Mouse (Mus musculus) embryonic facial prominence, embryonic 14.5 days (tissue): ENCODE results near the gene Cage1. TPM values are rescaled to one million over a fixed set of nuclear protein-coding genes. Genes with fewer than 3 reads are reported as not detected.

Source experiments
- microRNA-seq: library from miRNA; unstranded; fragments of <30 nt; microRNA quantifications from one replicate; pipeline ENCODE4, GENCODE M21; 2016; ENCODE audit warnings: borderline number of aligned reads
- polyA plus RNA-seq: library from polyadenylated mRNA; unstranded; fragments of >200 nt; fragmentation: Nextera tagmentation; extraction: Ambion mirVana; gene quantifications from 2 replicates; pipeline ENCODE4 v1.2.1, GENCODE M21; 2014

Cage1 gene
- polyA plus RNA-seq, 1 experiment from 2014 or later = 0.86 TPM

Small RNAs within 50 kb of the gene (microRNA-seq; reads per million reads assigned to microRNA genes)
- gene Gm27387 = not detected

Other genes starting within 250 kb of the Cage1 start
- gene Ssr1, start 42.9 kb downstream of the Cage1 start, polyA plus RNA-seq = 162 and 167 TPM in 2 replicates
- gene Riok1, start 74 bp downstream of the Cage1 start, polyA plus RNA-seq = 36.9 and 42.4 TPM in 2 replicates
- gene Dsp, start 114.2 kb upstream of the Cage1 start, polyA plus RNA-seq = 28.8 and 32.9 TPM in 2 replicates
- gene Snrnp48, start 167.9 kb upstream of the Cage1 start, polyA plus RNA-seq = 30.1 and 31.1 TPM in 2 replicates